Mouse (Mus musculus) MEL (cell line): ENCODE data around the gene H13.

Experiments
- CHD1 ChIP-seq: IDR thresholded peaks from 2 replicates; pipeline ENCODE4 v1.6.1; 2012; ENCODE audit warnings: low read depth, mild to moderate bottlenecking, inconsistent platforms, low read length, improper control_type of control experiment
- CTCF ChIP-seq, 3 experiments: IDR thresholded peaks in 2 of 3; conservative IDR thresholded peaks in 1 of 3; 2 replicates each; pipeline ENCODE4 v1.5.1; 2011 to 2012; ENCODE audit warnings: low read length in 3 of 3, low read depth in 2 of 3, mild to moderate bottlenecking in 2 of 3, improper control_type of control experiment in 1 of 3, inconsistent platforms in 1 of 3, mixed read lengths in 1 of 3, moderate library complexity in 1 of 3; ENCODE audit not compliant: control insufficient read depth in 1 of 3, insufficient read depth in 1 of 3, poor library complexity in 1 of 3, severe bottlenecking in 1 of 3
- EP300 ChIP-seq, 2 experiments: IDR thresholded peaks; 2 replicates each; pipeline ENCODE4 v1.6.1; 2011; ENCODE audit warnings: improper control_type of control experiment in 2 of 2, low read length in 2 of 2, low read depth in 1 of 2, mild to moderate bottlenecking in 1 of 2
- HCFC1 ChIP-seq: IDR thresholded peaks from 2 replicates; pipeline ENCODE4 v1.6.1; 2012; ENCODE audit warnings: low read depth, mild to moderate bottlenecking, inconsistent platforms, low read length, improper control_type of control experiment, moderate library complexity
- KAT2A ChIP-seq: conservative IDR thresholded peaks from 2 replicates; pipeline ENCODE4 v1.6.1; 2012; ENCODE audit warnings: low read depth, low read length, improper control_type of control experiment, inconsistent platforms
- MAX ChIP-seq: IDR thresholded peaks from 2 replicates; pipeline ENCODE4 v1.6.1; 2011; ENCODE audit warnings: low read length, improper control_type of control experiment
- MYB ChIP-seq: IDR thresholded peaks from 2 replicates; pipeline ENCODE4 v1.6.1; 2011; ENCODE audit warnings: mild to moderate bottlenecking, low read depth, low read length, improper control_type of control experiment
- NELFE ChIP-seq: IDR thresholded peaks from 2 replicates; pipeline ENCODE4 v1.6.1; 2011; ENCODE audit warnings: low read depth, low read length, improper control_type of control experiment
- POLR2A ChIP-seq, 2 experiments: IDR thresholded peaks; 2 replicates each; pipeline ENCODE4 v1.6.1; 2011 to 2012; ENCODE audit warnings: low read length in 2 of 2, mild to moderate bottlenecking in 2 of 2, control low read depth in 1 of 2, improper control_type of control experiment in 1 of 2, low read depth in 1 of 2, moderate library complexity in 1 of 2; ENCODE audit not compliant: control insufficient read depth in 1 of 2, insufficient read depth in 1 of 2, poor library complexity in 1 of 2
- TBP ChIP-seq: IDR thresholded peaks from 2 replicates; pipeline ENCODE4 v1.8.0; 2011; ENCODE audit warnings: low read depth, low read length, improper control_type of control experiment
- ZMIZ1 ChIP-seq: IDR thresholded peaks from 2 replicates; pipeline ENCODE4 v1.6.1; 2012; ENCODE audit warnings: low read depth, mild to moderate bottlenecking, inconsistent platforms, low read length, improper control_type of control experiment, moderate library complexity

DNA sequence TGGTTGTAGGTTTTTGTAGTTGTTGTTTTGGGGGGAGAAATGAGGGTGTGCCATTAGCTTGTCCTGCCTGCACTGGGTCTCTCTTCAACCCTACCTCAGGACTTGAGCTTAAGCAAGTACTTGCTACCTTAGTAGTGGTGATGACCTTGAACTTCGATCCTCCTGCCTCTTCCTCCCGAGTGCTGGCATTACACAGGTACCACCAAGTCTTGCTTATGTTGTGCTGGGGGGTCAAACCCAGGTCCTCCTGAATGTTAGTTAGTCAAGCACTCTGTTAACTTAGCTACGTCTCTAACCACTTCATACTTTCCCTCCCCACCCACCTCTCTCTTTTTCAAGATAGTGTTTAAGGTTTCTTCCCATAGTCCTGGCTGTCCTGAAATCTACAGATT lies 55.1 kb downstream of the H13 start:
- TF ChIP-seq HCFC1 (no peak), CHD1 (no peak), CTCF (IDR thresholded peaks at IDR 0.05 in 2 of 3, conservative IDR thresholded peaks at IDR 0.05 in 1 of 3; ENCODE audit: control insufficient read depth in 1 of 3, insufficient read depth in 1 of 3, low read depth in 2 of 3, low read length in 3 of 3, poor library complexity in 1 of 3, severe bottlenecking in 1 of 3) (no peak), NELFE (no peak), KAT2A (no peak), EP300 (IDR thresholded peaks at IDR 0.05; ENCODE audit: low read depth in 1 of 2, low read length in 2 of 2) (no peak), POLR2A (IDR thresholded peaks at IDR 0.05; ENCODE audit: control insufficient read depth in 1 of 2, insufficient read depth in 1 of 2, low read depth in 1 of 2, low read length in 2 of 2, poor library complexity in 1 of 2) (no peak), MAX (no peak), MYB (no peak), ZMIZ1 (no peak), TBP (no peak)
